Mouse (Mus musculus) cerebellum, adult 11-12 months (tissue): ENCODE data around the gene Efs.

Experiments used
- DNase-seq: peaks from one replicate; pipeline ENCODE4 v3.0.0; 2022

Efs gene

DNA sequence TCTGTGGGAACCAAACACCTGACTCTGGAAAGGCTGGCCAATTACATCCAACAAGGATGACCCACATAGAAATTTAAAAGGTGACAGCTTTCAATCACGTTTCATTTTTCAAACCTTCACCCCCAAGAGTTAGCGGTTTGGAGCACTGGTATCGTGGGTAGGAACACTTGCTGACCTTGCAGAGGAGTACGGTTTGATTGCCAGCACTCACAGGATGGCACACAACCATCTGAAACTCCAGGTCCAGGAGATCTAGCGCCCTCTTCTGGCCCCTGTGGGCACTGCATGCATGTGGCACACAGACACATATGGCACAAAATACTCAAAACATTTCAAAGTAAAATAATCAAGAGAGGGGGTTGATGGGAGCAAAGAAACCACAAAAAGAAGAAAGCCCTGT, 59.0 kb downstream of the Efs start:
- no peak for DNase-seq
